Mouse (Mus musculus): ENCODE measurements around the gene Trmt13. TPM values are rescaled to one million over a fixed set of nuclear protein-coding genes. Genes with fewer than 3 reads are reported as not detected.
"Not testable (repeated sequence)": the region's sequence is repeated elsewhere in the genome, so short reads cannot be mapped to it uniquely, and the experiment has no call there.

Trmt13 gene
- 10 to 100 TPM; 38.2 to 39.0 TPM for polyA plus RNA-seq (2017; shearing (Covaris generic))

DNA sequence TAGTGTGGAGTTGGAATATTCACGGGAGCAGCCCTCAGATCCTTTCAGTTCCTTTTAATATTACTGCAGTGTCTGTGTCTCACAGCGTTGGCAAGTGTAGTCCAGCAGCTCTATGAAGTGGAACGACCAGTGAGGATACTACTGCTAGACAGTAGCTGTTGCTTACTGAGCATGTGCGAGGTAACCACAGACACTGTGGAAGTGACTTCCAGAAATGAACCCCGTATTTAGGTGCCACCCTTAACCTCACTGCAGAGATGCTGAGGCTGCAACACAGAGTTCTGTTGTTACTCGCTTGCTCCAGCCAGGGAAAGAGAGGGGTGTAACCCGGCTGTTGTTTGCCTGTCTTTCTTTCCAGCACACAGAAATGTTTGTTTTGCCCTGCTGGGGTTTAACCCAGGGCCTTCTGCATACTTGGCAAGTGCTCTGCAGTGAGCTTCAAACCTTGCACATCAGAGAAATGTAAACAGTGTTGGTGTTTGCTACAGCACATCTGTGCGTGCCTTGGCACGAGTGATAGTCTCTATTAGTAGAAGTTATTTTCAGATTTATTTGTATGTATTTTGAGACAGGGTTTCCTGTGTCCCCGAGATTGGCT lies at the start of gene Trmt13:
Gene Trmt13 (minus strand): TSS at position 293 of the 598 bp plus-strand sequence.
- ATAC-seq, result no peak

- peak; percentile 88 for ATAC-seq
Observed at GRCm38 (mm10) chr3:116662463-116662863, 48.1 kb upstream of the Trmt13 start, which contains the start of gene Mfsd14a. Gene Mfsd14a (minus strand): TSS chr3:116662677.

- peak; percentile 63 for ATAC-seq
Observed at GRCm38 (mm10) chr3:116661870-116662414, 47.6 kb upstream of the Trmt13 start.

GRCm38 (mm10) chr3:116661288-116661869 lies 47.0 kb upstream of the Trmt13 start:
- peak; percentile 1 for ATAC-seq

DNA sequence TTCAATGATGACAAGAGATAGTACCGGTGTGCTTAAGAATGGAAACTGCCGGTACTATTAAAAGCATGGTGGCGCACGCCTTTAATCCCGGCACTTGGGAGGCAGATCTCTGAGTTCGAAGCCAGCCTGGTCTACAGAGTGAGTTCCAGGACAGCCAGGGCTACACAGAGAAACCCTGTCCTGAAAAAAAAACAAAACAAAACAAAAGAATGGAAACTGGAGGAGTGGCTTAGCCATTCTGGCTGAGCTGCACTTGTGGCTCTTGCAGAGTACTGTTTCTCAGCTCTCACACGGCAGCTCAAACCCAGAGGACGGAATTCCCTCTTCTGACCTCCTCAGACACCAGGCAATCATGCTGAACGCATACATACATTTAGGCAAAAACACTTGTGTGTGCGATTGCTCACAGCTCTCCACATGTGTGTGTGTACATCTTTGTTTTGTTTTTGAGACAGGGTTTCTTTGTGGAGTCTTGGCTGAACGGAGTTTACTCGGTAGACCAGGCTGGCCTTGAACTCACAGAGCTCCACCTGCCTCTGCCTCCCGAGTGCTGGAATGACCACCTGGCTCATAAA lies 45.6 kb upstream of the Trmt13 start:
- no peak for ATAC-seq

DNA sequence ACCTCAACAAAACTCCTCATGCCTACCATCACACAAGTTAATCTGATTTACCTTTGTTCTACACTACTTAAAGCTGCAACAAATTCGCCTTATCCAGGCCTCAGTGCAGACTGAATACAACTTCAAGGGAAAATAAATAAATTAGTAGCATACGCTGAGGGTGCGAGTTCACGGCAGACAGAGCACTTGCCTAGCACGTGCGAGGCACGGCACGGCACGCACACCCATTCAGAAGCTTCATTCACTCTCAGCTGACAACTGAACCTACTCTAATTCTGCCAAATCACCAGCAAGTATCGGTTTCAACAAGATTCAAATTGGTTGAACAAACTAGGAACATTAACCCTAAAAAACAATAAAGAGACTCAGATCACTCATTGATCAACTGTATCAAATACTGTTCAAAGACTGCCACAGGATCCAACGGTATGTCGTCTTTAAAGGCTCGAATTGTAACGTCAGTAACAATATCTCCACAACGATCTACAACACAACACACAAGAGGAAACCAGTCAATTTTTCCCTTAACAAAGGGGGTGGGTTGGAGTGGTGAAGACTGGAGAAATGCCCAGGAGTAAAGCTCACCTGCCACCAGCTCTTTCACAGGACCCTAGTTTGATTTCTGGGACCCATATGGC lies 44.7 kb upstream of the Trmt13 start:
- ATAC-seq, result peak; percentile 23

GRCm38 (mm10) chr3:116656184-116656965 lies 42.0 kb upstream of the Trmt13 start:
- ATAC-seq, result peak; percentile 50

GRCm38 (mm10) chr3:116654051-116654450 lies 39.7 kb upstream of the Trmt13 start:
- ATAC-seq, result not testable (repeated sequence)

DNA sequence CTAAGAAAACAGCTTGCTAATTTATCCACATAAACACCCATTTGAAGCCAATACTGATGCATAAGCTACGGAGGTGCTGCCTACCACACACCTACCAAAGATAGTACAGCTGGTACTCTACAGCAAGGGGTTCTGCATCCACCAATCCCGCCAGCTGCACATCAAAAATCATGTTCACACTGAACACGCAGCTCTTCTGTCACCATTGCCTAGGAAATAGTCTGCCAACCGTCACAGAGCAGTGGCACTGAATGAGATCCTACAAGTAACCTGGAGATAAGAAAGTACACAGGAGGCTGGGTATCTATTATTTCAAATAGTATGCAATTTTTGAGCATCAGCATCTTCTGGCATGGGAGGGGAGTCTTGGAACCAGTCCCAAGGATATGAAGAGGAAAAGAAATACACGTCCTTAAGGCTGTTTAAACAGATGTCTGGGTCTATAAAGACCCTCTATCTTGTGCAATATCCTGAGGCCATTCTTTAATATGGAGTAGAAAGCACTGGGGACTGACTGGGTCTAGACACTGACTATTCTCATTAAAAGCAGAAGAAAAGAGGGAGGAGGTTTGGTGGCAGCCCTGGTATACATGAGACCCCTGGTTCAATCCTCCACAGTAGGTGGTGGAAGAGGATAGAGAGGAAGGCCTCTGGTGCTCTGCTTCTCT lies 39.0 kb upstream of the Trmt13 start:
- no peak for ATAC-seq

DNA sequence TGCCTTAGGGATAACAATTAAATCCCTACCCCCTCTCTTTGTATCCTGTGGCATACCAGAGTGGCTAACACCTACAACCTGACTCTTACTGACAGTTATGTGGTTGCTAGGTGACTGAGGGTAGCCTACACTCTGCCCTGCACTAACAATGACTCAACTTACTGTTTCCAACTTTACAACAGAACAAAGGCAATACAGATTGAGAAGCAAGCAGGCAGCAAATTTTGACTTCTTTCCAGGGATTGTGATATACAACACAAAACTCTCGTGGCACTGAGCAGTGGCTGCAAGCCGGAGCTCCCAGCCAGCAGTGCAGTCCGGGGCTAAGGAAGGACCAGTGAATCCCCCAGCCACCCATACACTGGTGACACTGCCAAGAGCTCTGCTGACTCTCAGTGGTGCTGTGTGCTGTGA lies 37.7 kb upstream of the Trmt13 start:
- no peak for ATAC-seq

GRCm38 (mm10) chr3:116650698-116651097 lies 36.3 kb upstream of the Trmt13 start:
- no peak for ATAC-seq

GRCm38 (mm10) chr3:116648805-116649204 lies 34.4 kb upstream of the Trmt13 start:
- ATAC-seq, result no peak

DNA sequence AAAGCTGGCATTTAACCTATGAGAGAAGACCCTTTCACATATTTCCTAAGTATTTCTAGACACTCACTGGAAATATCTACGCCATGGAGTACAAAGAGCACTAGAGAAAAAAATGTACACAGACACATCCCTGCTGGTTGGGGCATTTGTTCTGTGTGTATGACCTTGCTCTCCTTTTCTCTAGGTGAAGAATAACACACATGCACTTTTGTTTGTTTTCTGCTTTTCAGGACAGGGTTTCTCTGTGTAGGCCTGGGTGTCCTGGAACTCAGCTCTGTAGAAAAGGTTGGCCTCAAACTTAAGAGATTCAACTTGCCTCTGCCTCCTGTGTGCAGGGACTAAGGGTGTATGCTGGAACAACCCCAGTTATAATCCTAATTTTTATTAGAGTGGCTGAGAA lies 32.0 kb upstream of the Trmt13 start:
- ATAC-seq, result no peak

- no peak for ATAC-seq
Observed at GRCm38 (mm10) chr3:116642373-116642772, 28.0 kb upstream of the Trmt13 start.

- no peak for ATAC-seq
Observed at GRCm38 (mm10) chr3:116641811-116642371, 27.5 kb upstream of the Trmt13 start.

- ATAC-seq, result peak; percentile 54
Observed at GRCm38 (mm10) chr3:116640024-116640423, 25.6 kb upstream of the Trmt13 start.

DNA sequence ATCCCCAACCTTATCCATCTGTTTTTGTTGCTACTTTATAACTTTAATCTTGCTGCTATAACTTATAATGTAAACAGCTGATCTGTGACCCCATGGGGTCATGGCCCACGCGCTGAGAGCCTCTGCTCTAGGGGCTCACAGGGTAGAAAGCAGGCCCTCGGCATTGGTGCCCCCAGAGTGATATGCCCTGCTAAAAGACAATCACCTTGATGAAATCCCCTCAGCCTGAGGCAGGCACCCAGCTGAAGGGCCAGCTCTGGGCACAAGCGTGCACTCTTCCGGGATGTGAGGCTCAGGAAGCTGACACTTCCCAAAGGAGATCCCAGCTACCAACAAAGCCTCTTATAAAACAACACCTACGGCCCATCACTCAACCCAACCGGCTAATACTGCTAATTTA lies 24.2 kb upstream of the Trmt13 start:
- no peak for ATAC-seq

DNA sequence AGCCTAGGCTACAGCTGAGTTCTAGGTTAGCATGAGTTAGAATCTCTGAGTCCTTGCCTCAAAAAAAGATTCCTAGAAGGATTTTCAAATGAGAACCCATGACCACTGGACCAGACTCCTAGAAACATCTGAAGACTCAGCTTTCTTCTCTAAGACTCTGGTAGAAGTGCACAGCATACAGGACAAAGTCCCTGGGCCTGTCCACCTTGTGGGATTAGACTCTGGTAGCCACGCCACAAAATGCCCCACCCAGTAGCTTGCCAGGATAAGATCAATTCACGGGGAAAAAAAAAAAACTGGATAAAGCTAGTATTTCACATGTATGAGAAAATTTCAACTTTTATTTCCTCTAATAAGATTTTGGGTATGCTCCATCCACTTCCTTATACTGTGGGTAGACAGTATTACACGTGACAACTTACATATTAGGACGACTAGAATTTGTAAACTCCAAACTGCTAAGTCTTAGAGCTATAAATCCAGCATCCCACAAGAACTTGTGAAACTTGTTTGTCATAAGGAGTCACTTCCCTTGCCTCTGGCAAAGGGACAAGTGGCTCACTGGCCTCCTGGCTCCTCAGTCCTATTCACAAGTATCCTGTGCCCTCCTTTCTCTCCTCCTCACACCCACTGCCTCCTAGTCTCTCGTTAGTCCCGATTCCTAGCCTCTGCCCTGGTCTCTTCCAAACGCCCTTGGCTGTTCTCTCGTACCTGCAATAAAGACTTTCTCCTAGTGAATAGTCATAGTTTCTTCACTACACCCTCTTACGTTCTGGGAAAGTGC lies 23.5 kb upstream of the Trmt13 start:
- ATAC-seq, result no peak

- no peak for ATAC-seq
Observed at GRCm38 (mm10) chr3:116635799-116636198, 21.4 kb upstream of the Trmt13 start.

- ATAC-seq, result no peak
Observed at GRCm38 (mm10) chr3:116634853-116635252, 20.5 kb upstream of the Trmt13 start.

GRCm38 (mm10) chr3:116634091-116634490 lies 19.7 kb upstream of the Trmt13 start:
- no peak for ATAC-seq
